Mouse (Mus musculus) testis, adult 2 months (tissue): ENCODE measurements around the gene Slc16a4.

ENCODE experiments used
- CTCF ChIP-seq: fragments of 200-500 bp; IDR thresholded peaks from 2 replicates; pipeline ENCODE4 v1.5.1; 2012; ENCODE audit warnings: low read depth, mild to moderate bottlenecking, inconsistent platforms, low read length, moderate library complexity; ENCODE audit not compliant: control insufficient read depth, insufficient read depth, insufficient replicate concordance
- POLR2A ChIP-seq: fragments of 200-500 bp; IDR thresholded peaks from 2 replicates; pipeline ENCODE4 v1.6.1; 2012; ENCODE audit warnings: low read depth, mild to moderate bottlenecking, inconsistent platforms, low read length, moderate library complexity; ENCODE audit not compliant: control insufficient read depth

DNA sequence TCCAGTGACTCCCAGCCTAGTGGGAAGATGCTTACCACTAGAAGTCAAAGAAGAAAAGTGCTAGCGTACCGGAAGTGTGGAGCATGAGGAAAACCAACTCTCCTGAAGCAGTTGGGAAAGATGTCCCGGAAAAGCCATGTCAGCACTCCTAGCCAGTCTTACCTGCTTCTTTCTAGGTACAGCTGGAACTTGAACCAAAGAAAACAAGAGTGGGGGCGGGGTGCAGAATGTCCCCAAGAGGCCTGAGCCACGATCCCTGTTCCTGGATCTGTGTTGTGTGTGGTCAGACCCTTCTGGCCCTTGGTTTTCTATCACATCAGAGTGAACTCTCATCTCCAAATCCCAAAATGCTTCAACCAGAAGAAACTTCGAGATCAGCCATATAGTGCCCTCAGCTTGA, 44.2 kb upstream of the Slc16a4 start:
- TF ChIP-seq POLR2A, result no peak
- no peak for TF ChIP-seq CTCF
